Comparison of ENCODE assay signal across 24 mouse cellular contexts in the genomic region with DNA sequence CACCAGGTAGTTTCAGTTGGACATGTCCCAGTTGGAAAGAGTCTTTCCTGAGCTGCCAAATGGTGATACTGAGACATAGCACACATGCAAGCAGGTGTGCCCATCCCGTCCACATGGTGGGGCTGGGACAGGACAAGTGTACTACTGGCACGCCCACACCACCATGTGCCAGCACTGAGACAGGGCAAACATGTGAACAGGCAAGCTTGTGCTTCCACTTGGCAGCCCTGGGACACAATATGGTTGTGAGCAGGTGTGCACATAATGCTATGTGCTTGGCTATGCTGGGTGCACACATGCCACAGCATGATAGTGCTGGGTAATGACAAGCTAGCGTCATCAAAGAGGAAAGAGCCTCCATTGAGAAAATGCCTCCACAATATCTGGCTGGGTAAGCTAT. TPM values are rescaled to one million over a fixed set of nuclear protein-coding genes. Genes with fewer than 3 reads are reported as not detected.
DNase-seq lines count a peak whose midpoint lies in the region; ATAC-seq and TF ChIP-seq lines count a peak whose summit lies in the region.
"Had no signal": no experiment of that assay in that cellular context is flagged by ENCODE, and none has a peak within 500 bp of the region (broad histone marks: within the 10 kb centered on the region; RNA-seq: fewer than 3 reads in every experiment).

No protein-coding gene starts in this region.

- 76% methylated on average over 3 of the region's 3 CpGs for WGBS in hindbrain, embryonic 16.5 days
- WGBS in hindbrain, embryonic 10.5 days, result 80% methylated on average over 3 of the region's 3 CpGs
- 75% methylated on average over 3 of the region's 3 CpGs for WGBS in forebrain, postnatal 0 days
- 77% methylated on average over 3 of the region's 3 CpGs for WGBS in heart, adult 2 months

- no peaks in the 10 kb centered on the region for H3K27me3 ChIP-seq in hindbrain, embryonic 16.5 days (replicated peaks; ENCODE audit: control insufficient read depth, insufficient read depth, low read length)
- H3K27me3 ChIP-seq in hindbrain, embryonic 10.5 days (ENCODE audit: insufficient read depth, poor library complexity, severe bottlenecking), result no peaks in the 10 kb centered on the region
- H3K27me3 ChIP-seq in forebrain, postnatal 0 days (ENCODE audit: insufficient read depth, low read length), result no peaks in the 10 kb centered on the region
- H3K27me3 ChIP-seq in heart, adult 2 months (ENCODE audit: control insufficient read depth, insufficient read depth, low read length), result no peaks in the 10 kb centered on the region
- H3K27me3 ChIP-seq: embryonic facial prominence, embryonic 15.5 days; liver, embryonic 15.5 days; lung, embryonic 15.5 days; midbrain, embryonic 12.5 days; neural tube, embryonic 15.5 days had no signal

- peak; percentile 59 to 68 for DNase-seq in cerebellum, postnatal 14 days
- DNase-seq in hindbrain, embryonic 10.5 days (ENCODE audit: low spot score), result no peak
- DNase-seq in brain, adult 2 months (ENCODE audit: low read depth, low spot score), result peak; percentile 12
- peak; percentile 56 for DNase-seq in forebrain, postnatal 0 days
- no peak for DNase-seq in adrenal gland, adult 8-10 months
- DNase-seq in heart, adult 2 months, result no peak
- DNase-seq: adrenal gland, postnatal 36 days; gastrocnemius, postnatal 10 days; kidney, adult 11 months; kidney, postnatal 4 days; liver; right cerebral cortex, adult 18-20 months; thymus, adult 18-20 months; thymus, postnatal 36 days had no signal

- TF ChIP-seq EP300 in heart, adult 2 months (IDR thresholded peaks at IDR 0.05; ENCODE audit: insufficient read depth, low read depth, low read length), result no peak

- H3K9ac ChIP-seq in hindbrain, embryonic 16.5 days (ENCODE audit: low read depth, low read length), result no peak overlapping the region
- no peak overlapping the region for H3K9ac ChIP-seq in forebrain, postnatal 0 days
- H3K9ac ChIP-seq in heart, adult 2 months (ENCODE audit: low read depth, low read length), result no peak overlapping the region
- H3K9ac ChIP-seq: embryonic facial prominence, embryonic 15.5 days; liver, embryonic 15.5 days; lung, embryonic 15.5 days; midbrain, embryonic 12.5 days; neural tube, embryonic 15.5 days had no signal

- no peak for TF ChIP-seq CTCF in forebrain, postnatal 0 days (IDR thresholded peaks at IDR 0.05; ENCODE audit: low read depth)
- no peak for TF ChIP-seq CTCF in heart, adult 2 months (IDR thresholded peaks at IDR 0.05)

- no peaks in the 10 kb centered on the region for H3K36me3 ChIP-seq in hindbrain, embryonic 16.5 days (ENCODE audit: control insufficient read depth, insufficient read depth, low read length)
- no peaks in the 10 kb centered on the region for H3K36me3 ChIP-seq in hindbrain, embryonic 10.5 days
- no peaks in the 10 kb centered on the region for H3K36me3 ChIP-seq in forebrain, postnatal 0 days (ENCODE audit: insufficient read depth)
- H3K36me3 ChIP-seq in heart, adult 2 months (ENCODE audit: control insufficient read depth, insufficient read depth, low read length), result no peaks in the 10 kb centered on the region
- H3K36me3 ChIP-seq: embryonic facial prominence, embryonic 15.5 days; liver, embryonic 15.5 days; lung, embryonic 15.5 days; midbrain, embryonic 12.5 days; neural tube, embryonic 15.5 days had no signal

- TF ChIP-seq POLR2A in heart, adult 2 months (IDR thresholded peaks at IDR 0.05; ENCODE audit: insufficient read depth, low read depth, low read length), result no peak

- no peak for ATAC-seq in cerebellum, adult (ENCODE audit: insufficient number of reproducible peaks, low FRiP score, low TSS enrichment)
- ATAC-seq in hindbrain, embryonic 16.5 days, result 0 out of 2 replicates have a peak, but pooled peaks have one; percentile 46
- ATAC-seq in forebrain, postnatal 0 days, result peak; percentile 72
- ATAC-seq: CD4-positive, CD25-positive, alpha-beta regulatory T cell, adult 4 months had no signal

- no peaks in the 10 kb centered on the region for H3K4me1 ChIP-seq in hindbrain, embryonic 16.5 days (ENCODE audit: control insufficient read depth, insufficient read depth, low read depth, low read length)
- H3K4me1 ChIP-seq in hindbrain, embryonic 10.5 days (replicated peaks), result no peaks in the 10 kb centered on the region
- H3K4me1 ChIP-seq in forebrain, postnatal 0 days (ENCODE audit: insufficient read depth), result no peaks in the 10 kb centered on the region
- H3K4me1 ChIP-seq in heart, adult 2 months (ENCODE audit: control insufficient read depth, insufficient read depth, low read length), result no peaks in the 10 kb centered on the region
- H3K4me1 ChIP-seq: embryonic facial prominence, embryonic 15.5 days; liver, embryonic 15.5 days; lung, embryonic 15.5 days; midbrain, embryonic 12.5 days; neural tube, embryonic 15.5 days had no signal

- intact Hi-C loops in heart, adult 2 months (cut with DNase I), result no loop called here

- H3K27ac ChIP-seq in hindbrain, embryonic 16.5 days (ENCODE audit: low read depth, low read length), result no peak overlapping the region
- H3K27ac ChIP-seq in hindbrain, embryonic 10.5 days, result no peak overlapping the region
- no peak overlapping the region for H3K27ac ChIP-seq in forebrain, postnatal 0 days (ENCODE audit: low read depth, low read length)
- no peak overlapping the region for H3K27ac ChIP-seq in heart, adult 2 months
- H3K27ac ChIP-seq: embryonic facial prominence, embryonic 15.5 days; liver, embryonic 15.5 days; lung, embryonic 15.5 days; macrophage; midbrain, embryonic 12.5 days; neural tube, embryonic 15.5 days had no signal

- H3K4me3 ChIP-seq in hindbrain, embryonic 16.5 days (ENCODE audit: low read length), result no peak overlapping the region
- H3K4me3 ChIP-seq in hindbrain, embryonic 10.5 days, result no peak overlapping the region
- no peak overlapping the region for H3K4me3 ChIP-seq in forebrain, postnatal 0 days (ENCODE audit: low read depth, low read length)
- H3K4me3 ChIP-seq in heart, adult 2 months, result no peak overlapping the region
- H3K4me3 ChIP-seq: embryonic facial prominence, embryonic 15.5 days; liver, embryonic 15.5 days; lung, embryonic 15.5 days; midbrain, embryonic 12.5 days; neural tube, embryonic 15.5 days had no signal

- no peaks in the 10 kb centered on the region for H3K79me2 ChIP-seq in heart, adult 2 months (replicated peaks; ENCODE audit: control insufficient read depth, insufficient read depth, low read length)

- H3K4me2 ChIP-seq in hindbrain, embryonic 16.5 days (ENCODE audit: low read length), result no peak overlapping the region
- H3K4me2 ChIP-seq in forebrain, postnatal 0 days (ENCODE audit: low read depth), result no peak overlapping the region
- H3K4me2 ChIP-seq: embryonic facial prominence, embryonic 15.5 days; heart, embryonic 11.5 days; liver, embryonic 15.5 days; lung, embryonic 15.5 days; midbrain, embryonic 12.5 days; neural tube, embryonic 15.5 days had no signal

- H3K9me3 ChIP-seq in hindbrain, embryonic 16.5 days (ENCODE audit: control insufficient read depth, low read length), result no peaks in the 10 kb centered on the region
- H3K9me3 ChIP-seq in hindbrain, embryonic 10.5 days, result no peaks in the 10 kb centered on the region
- no peaks in the 10 kb centered on the region for H3K9me3 ChIP-seq in forebrain, postnatal 0 days (ENCODE audit: low read length)
- H3K9me3 ChIP-seq: embryonic facial prominence, embryonic 15.5 days; liver, embryonic 15.5 days; lung, embryonic 15.5 days; midbrain, embryonic 12.5 days; neural tube, embryonic 15.5 days had no signal

RNA-seq across cellular contexts. Expression of gene Kdm4c, which starts 8.8 kb away (rescaled TPM):
- 14.8 and 15.1 TPM in 2 replicates for polyA plus RNA-seq in hindbrain, embryonic 16.5 days (2015; fragmentation: Nextera tagmentation; extraction: Ambion mirVana)
- 10.2 TPM in 2 replicates for polyA plus RNA-seq in hindbrain, embryonic 10.5 days (2016; fragmentation: Nextera tagmentation; extraction: Ambion mirVana)
- total RNA-seq in forebrain, postnatal 0 days (2014; rRNA removed), result 22.2 and 25.9 TPM in 2 replicates
- polyA plus RNA-seq in forebrain, postnatal 0 days (2015; fragmentation: Nextera tagmentation; extraction: Ambion mirVana), result 5.5 and 8.2 TPM in 2 replicates
- total RNA-seq in adrenal gland, adult 8-10 months (2022), result 10 to 100 TPM; 22.3 to 27.6 (median 24.9) TPM
- 10 to 100 TPM; 10.8 to 10.9 TPM for total RNA-seq in heart, adult 2 months (2021)
- polyA plus RNA-seq in heart, adult 2 months (2012; rRNA removed), result 1.8 and 4.3 TPM in 2 replicates

Comparison
In these comparisons a context has a peak if more than half of its experiments do, and no peak if none do; other contexts are left out.
1. DNase-seq: peak in cerebellum, postnatal 14 days (2 of 2), brain, adult 2 months (single experiment) and forebrain, postnatal 0 days (single experiment); none in hindbrain, embryonic 10.5 days (single experiment), adrenal gland, adult 8-10 months (single experiment) and heart, adult 2 months (0 of 2).